Mouse (Mus musculus): ENCODE measurements around the gene Tcf12.

The Tcf12 gene

DNA sequence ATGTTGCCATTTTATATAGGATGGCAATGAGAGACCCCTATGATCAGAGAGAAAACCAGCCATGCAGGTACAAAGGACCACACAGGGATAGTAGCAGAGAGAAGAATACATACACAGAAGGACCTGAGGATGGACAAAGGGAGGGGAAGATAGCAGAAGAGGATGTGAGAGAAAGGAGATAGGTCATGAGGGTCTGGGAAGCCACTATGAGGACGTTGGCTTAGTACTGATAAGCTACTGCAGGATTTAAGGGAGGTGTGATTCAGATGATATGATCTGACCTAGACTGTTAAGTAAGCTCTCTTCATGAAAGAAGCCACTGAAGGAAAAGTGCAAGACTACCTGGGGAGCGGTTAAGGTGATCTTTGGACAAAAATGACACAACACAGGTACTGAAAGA is 205.1 kb downstream of the Tcf12 start:
- DNase-seq (ENCODE audit: low spot score): no peak

DNA sequence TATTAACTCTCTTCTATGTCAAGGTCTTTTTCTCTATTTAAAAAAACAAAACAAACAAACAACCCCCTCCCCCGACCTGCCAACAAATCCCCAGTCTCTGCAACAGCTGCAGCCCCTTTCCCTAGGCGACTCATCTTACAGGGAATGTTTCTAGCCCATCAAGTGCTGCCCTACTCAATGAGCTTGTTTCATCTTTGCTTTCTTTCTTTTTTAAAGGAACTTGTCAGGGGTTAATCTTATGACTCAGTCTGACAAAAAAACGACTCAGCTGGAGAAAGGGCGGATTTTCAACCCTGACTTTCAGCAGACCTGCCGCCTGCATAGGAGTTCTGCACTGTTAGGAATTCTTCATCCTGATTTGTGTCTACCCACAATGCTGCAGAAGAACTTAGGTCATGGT is 212.8 kb downstream of the Tcf12 start:
- DNase-seq (ENCODE audit: low spot score): no peak

DNA sequence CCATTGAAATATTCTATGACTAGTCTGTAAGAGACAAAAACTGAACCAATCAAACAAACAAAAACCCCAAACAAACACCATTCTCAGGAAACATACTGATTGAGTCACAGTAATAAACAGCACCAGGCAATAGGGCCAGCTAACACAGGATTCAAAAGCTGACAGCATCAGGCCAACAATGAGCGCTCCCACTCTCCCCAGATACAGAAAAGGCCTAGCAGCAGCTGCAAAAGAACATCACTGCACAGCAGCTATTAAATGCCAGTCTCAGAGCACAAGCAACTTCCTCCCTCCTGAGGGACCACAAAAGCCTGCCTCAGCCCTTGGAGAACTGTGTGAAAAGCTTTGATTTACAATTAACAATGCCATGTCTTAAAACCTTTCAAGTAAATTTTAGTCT is 214.3 kb downstream of the Tcf12 start:
- DNase-seq (ENCODE audit: low spot score): no peak

DNA sequence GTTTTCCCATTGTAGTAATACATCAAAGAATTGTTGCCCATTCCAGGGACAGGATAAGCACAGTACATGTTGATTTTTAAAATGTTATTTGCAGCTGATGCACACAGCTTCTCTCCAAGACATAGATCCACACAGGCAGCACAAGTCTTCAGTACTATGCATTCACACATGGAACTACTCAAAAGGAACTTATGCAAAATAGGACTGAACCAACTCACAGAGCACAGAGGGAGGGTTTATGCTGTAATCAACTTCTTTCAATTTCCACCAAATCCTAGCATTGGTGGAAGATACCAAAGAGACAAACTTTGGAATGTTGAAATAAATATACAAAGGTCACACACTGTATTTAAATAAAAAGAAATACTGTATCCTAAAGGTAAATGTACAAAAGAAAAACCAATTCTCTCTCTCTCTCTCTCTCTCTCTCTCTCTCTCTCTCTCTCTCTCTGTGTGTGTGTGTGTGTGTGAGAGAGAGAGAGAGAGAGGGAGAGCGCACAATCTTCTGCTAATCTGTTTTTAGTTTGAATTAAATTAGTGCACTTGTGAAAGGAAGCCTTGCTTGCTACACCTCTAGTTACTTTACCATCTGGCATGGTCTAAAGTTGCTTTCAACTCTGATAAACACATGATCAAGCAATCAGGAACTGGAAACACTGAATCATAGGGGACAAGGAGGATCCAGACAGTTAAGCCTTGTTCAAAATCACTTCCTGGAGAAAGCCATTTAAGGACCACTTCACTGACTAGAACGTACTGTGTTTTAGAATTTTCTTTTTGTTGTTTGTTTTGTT is 215.5 kb downstream of the Tcf12 start:
- DNase-seq (ENCODE audit: low spot score): no peak

DNA sequence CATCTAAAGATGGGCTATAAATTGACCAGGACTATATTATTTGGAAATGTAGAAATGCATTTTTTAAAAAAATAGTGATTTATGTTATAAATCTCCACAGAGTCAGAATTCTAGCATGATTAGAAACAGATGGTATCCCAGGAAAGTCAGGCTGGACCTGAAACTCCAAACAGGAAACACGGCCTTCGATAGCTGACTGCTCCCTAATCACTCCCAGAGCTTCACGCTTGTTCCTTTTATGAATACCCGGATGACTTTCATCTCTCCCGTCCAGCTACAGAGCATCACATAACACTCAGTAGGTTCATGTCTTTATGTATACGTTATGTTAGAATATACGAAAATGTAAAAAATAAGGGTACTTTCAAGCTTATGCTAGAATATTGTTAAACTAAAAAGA is 216.4 kb downstream of the Tcf12 start:
- no peak for DNase-seq (ENCODE audit: low spot score)

DNA sequence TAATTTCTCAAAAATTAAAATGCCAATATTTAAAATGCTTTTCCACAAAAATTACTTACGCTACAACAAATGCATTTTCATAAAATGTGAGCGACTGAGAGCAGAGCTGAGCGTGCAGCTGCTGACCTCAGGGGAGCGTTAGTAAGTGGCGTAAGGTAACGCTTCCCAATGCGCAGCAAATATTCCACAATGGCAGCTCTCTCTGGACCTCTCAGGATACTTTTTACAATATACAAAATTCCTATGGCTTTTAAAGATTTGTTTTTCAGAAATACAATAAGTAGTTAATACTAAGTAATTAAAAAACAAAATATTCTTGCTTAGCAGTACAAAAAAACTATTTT is 216.8 kb downstream of the Tcf12 start:
- no peak for DNase-seq (ENCODE audit: low spot score)

DNA sequence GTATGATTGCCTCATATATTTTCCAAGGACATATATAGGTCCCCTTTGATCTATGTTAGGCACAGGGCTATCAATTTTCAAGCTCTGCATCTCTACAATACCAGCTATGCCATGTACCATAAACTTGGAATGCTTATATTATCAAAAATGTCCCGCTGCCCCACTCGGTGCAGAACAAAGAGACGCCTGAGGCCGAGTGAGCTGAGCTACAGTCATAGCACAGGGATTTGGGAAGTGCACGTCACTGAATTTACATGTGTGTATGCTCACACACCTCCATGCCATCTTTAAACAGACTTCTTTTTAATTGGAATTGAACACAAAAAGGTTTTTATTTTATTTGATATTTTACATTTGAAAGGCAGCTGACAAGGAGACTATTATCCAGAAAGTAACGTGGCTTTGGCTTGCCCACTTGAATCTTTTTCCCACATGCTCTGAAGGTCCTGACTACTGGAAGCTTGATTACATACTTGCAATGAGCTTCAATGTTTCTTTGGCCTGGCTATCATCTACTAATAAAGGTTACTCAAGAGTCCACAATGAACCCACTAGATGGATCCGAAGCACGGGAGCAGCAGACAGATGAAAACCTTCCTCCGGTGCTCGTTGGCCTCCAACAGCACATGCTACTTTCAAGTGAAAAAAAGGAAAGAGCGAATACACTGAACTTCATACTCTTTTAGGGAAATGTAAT is 217.3 kb downstream of the Tcf12 start:
- DNase-seq (ENCODE audit: low spot score): no peak

DNA sequence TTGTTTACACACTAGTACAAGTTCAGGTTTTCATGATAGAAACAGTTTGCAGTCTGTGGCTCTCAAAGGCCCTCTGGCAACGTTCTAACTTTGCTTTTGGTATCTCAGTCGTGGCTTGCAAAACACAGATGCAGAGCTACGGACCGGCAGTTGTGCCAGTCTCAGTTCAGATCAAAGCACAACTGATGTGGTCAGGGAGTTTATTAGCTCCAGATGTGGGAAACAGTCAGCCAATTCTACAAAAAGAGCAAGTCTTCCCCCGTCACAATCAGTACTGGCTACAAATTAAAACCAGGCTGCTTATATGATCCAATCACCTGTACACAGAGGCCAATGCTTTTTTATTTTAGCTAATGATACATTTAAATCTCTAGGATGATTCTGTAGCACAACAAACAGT is 223.2 kb downstream of the Tcf12 start:
- no peak for DNase-seq (ENCODE audit: low spot score)

DNA sequence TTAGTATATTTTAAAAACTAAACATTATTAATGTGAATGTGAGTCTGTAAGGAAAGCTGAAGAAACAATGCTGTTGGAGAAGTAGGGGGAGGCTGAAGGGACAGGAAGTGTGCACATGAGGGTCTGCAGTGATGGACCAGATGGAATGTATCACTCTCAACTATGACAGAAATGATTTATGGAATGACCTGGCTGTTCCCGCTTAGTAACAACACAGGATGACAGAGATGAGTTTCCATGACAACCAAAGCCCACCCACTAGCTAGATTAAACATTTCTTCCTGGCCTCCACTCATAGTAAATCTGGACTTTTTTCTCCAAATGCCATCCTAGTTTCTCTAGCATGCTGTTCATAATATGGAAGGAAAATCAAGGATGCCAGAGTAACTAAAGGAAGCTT is 231.0 kb downstream of the Tcf12 start:
- DNase-seq (ENCODE audit: low spot score): no peak

DNA sequence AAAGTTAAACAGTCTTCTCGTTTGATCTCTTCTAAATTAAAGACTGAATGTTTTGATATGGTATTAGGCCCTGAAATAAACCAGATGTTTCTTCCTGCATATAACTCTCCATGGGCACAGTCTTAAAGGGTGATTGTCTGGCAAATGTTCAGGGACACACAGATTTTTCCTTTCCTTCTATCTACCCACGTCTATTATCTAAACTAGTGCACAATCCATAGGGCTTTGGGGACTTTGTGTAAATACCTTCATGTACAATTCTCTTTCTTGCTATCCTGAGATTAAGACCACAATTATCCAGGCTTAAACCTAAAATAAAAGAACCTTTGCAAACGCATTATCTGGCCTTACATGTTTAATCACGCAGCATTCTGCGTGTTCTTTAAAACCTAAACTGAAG is 231.7 kb downstream of the Tcf12 start:
- DNase-seq (ENCODE audit: low spot score): no peak

DNA sequence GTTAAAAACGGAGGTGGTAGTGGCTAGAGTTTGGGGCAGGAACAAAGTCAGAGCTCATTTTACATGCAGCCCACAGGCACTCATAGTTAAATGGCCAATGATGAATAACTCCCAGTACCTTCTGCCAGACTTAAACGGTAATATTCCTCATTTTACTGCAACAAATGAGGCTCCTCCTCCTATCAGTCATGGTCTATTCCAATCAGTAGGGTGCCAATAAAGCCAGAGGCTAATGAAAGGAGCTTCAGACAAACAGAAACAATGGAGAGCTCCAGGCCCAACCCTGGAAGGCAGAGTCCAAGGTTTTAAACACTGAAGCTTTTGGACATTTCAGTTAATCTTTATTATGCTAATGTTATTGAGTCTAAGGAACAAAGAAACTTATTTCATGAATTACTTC is 232.3 kb downstream of the Tcf12 start:
- DNase-seq (ENCODE audit: low spot score): no peak

DNA sequence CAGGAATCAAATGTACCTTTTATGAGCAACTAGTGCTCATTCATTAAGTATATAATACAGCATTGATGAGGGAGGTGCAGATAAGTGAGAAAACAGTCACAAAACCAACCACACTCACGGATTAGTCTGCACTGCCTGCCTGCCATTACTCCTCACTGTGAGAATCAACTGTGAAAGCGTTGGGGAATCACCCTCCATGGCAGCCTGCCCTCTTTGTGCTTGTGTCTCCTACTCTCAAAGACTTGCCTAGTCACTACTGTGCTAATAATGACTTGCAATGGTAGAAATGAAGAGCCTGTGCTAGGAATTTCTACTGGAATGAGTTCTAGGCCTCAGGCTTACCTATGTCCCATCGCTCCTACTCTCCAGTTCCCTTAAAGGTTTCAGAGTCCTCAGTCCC is 233.8 kb downstream of the Tcf12 start:
- DNase-seq (ENCODE audit: low spot score): no peak

DNA sequence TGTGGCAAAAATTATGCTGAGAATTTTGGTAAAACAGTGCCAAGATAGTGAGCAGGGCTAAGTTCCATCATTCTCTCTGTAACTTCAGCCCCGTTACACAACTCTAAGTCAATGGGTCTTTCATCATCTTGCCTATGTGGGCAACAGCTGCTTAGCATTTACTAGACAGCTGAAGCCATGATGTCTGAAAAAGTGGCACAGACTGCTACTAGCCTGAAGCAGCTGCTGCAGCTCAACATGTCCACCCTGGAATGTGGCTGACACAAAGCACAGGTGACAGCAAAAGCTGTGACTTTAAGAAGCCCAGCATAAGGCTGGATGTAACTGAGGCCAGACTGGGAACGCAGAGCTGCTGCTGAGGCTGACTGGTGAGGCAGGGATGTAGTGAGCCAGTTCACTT is 236.9 kb downstream of the Tcf12 start:
- no peak for DNase-seq (ENCODE audit: low spot score)

DNA sequence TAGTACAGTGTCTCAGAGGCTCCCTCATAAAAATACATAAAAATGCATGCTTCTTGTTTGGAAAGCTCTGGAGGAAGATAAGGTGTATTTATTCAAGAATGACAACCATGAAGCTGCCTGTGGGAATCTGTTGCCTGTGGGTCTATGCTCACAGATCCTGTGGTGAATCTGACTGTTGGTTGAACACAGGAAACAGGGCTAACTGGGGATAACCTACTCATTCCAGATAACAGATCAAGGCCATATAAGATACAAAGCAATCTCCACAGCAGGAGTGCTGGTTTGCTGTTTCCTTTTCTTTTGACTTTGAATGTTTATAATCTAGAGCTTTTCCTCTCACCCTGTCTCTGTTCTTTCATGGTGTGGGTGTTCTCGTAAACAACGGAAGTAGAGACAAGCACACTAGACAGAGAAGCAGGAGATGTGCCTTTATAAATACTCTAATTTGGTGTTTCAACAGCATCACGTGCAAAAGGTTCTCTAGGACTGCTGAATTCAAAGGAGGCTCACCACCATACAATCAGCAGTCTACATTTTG is 237.6 kb downstream of the Tcf12 start:
- no peak for DNase-seq (ENCODE audit: low spot score)

DNA sequence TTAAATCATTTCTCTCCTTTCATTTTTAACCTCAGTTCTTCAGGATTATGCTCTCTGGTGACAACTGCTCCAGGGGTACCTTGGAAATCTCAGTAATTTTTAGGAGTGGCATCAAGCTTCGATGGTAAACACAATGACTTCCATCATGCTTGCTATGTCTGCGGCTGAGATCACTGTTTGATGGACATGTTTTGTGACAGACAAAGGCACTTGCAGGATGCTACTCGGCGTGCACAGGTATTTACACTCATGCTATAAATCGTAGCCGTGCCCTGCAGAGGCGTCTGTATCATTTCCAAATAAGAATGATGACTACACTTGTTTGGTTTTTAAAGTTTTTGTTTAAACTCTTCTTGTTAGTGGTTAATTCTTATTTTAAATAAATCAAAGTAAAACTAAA is 248.3 kb downstream of the Tcf12 start:
- DNase-seq (ENCODE audit: low spot score): no peak

DNA sequence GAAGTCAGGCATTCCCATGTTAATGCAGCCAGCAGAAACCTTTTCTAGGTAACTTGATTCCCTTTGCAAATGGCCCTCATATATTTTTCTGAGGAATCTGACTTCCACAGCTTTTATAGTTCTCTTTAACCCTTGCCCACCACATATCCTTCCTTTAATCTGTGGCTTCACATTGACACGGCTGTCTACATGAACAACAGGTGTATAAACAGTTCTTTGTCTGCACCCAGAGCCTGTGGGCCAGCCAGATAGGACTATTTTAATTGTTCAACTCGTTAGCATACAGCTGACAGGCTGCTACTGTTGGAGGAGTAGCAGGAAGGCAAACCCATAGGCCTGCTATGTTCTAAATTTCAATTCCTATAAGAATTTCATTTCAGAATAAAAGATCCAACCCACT is 250.0 kb downstream of the Tcf12 start:
- DNase-seq (ENCODE audit: low spot score): no peak

DNA sequence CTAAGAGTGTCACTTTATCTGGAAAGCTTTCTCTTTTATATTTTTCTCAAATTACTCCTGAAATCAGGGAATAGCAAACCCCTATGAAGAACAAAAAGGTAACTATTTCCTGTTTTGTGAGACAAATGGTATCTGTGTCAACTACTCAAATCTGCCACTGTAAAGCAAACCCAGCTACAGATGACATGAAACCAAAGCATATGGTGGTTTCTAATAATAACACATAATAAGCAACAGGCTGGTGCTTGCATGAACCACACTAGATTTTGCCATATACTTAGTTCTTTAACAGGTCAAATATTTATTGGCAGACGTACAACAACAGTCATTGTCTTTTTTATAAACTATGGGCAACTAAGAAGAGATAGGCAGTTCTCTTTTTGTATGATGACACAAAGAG is 253.7 kb downstream of the Tcf12 start:
- no peak for DNase-seq (ENCODE audit: low spot score)

DNA sequence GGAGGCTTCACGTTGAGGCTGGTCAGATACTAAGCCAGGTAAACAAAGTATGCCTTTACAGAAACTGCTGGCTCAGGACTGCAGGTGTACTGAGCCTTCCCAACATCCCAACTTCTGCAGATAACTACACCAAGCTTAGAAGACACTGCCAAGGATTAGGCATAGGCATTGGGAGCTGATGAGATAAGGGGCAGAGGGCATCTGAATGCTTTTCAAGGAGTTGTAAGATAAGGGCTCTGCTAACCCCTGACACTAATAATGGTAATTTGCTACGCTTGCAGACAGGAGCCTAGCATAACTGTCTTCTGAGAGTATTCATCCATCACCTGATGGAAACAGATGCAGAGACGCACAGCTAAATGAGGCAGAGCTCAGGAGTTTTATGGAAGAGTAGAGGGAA is 257.8 kb downstream of the Tcf12 start:
- DNase-seq (ENCODE audit: low spot score): no peak

DNA sequence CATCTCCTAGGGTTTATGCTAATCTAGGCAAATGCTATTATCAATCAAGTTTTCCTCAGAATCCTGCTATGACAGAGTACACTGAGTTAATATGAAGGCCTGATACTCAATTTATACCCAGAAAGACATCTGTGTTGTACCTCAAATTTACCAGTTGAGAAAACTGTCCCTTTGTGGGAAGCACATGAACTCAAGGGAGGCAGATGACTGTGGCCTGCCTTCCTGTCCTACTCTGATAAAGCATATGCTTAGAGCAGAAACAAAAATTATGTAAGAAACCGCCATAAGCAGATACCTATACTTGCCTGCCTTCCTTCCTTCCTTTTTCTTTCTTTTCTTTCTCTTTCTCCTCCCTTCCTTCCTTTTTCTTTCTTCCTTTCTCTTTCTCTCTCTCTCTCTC is 261.4 kb downstream of the Tcf12 start:
- DNase-seq (ENCODE audit: low spot score): no peak

DNA sequence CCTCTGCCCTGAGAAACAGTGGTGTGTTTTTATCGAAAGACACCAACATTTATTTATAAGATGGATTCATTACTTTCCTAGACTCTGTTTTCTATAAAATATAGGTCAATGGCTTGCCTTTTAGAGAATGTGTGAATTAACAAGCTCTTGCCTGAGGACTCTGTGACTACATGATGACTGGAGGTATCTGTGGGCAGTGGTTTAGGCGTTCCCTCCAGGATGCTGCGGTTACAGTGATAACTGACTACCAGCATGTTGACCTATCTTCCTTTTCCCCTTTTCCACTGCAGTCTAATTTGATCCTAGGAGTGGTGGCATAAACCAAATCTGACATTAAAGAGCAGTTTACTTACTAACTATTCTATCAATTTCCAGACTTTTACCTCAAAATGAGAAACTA is 263.3 kb downstream of the Tcf12 start:
- no peak for DNase-seq (ENCODE audit: low spot score)

DNA sequence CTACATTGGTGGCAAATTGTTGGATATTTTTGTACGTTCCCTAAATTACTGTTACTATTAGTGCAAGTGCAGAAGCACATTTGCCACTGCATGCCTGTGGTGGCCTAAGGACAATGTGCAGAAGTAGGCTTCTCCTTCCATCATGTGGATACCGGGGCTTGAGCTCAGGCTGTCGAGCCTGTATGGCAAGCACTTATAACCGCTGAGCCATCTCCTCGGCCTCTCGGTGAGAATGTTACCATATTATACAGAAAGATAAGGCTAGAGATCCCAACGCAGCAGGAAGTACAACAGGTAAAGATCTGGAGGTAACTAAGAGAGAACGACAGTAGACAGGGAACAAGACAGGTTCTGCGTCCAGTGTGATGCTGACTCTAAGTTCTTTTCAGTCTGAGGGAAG is 263.8 kb downstream of the Tcf12 start:
- no peak for DNase-seq (ENCODE audit: low spot score)

DNA sequence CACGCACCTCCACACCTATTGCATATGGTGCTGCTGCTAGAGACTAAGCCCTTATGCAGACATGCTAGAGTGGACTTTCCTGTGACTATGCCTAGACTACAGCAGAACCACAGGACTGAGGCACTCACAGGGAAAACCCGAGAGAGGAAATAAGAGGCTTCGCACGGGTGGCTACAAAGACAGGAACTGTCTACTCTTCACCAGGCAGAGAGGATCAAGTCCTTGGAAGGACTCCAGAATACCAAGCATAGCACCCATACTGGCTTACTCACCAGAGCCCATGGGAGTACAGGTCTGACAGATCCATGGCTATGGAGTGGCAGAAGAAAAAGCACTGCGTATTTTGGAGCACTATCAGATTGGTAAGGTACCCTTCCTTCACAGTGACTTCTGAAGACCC is 269.8 kb downstream of the Tcf12 start:
- DNase-seq (ENCODE audit: low spot score): no peak

DNA sequence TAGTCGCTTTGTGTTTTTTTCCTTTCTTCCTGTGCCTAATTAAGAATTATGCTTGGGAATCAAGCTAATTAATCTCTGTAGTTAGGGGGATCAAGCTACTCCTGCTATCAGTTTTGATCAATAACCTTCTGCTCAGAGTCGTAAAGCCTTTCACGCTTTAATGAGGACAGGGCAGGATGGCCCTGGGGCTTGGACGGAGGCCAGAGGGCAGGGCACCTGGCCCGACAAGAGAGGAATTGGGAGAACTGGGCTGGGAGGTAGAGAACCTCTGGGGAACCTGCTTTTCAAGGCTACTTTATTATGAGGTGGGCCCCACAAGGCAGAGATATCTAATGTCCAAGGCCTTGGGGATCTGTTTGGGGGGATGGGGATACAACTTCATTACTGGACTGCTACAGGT is 274.3 kb downstream of the Tcf12 start:
- no peak for DNase-seq (ENCODE audit: low spot score)

DNA sequence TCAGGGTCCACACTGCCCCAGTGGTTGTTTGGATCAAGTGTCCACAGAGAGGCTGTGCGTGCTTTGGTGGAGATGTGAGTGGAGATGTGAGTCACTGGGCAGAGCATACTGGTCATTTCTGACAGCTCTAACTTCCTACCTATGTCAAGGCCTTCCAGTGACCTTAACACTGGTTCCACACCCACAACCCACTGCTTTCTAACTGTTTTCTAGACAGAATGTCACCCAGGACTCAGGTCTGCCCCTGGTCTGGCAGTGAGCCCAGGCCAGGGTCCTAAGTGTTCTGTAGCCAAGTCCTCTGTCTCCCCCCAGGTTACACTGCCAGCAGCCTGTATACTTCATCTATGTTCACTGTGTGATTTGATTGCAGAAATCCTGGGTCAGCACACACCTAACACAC is 275.3 kb downstream of the Tcf12 start:
- DNase-seq (ENCODE audit: low spot score): no peak

Measured in spleen, adult 12 weeks (tissue).